Mouse (Mus musculus) neural tube, embryonic 14.5 days (tissue): Measurements from ENCODE around the gene Taar9. TPM values are rescaled to one million over a fixed set of nuclear protein-coding genes. Genes with fewer than 3 reads are reported as not detected.
"Not testable (repeated sequence)": the region's sequence is repeated elsewhere in the genome, so short reads cannot be mapped to it uniquely, and the experiment has no call there.

ENCODE experiments used
- ATAC-seq: fragments of 200-750 bp; cut with Nextera tagmentation; 2 replicates; pipeline ENCODE4 v1.8.0; 2017; ENCODE audit warnings: low read depth, mild to moderate bottlenecking, moderate TSS enrichment, moderate library complexity
- H3K27ac ChIP-seq: fragments of 300-500 bp; sonication (generic); 2 replicates; pipeline ENCODE4 v1.5.1; 2014; ENCODE audit warnings: low read depth, mild to moderate bottlenecking, control low read depth, low read length, moderate library complexity, mixed read lengths
- H3K27me3 ChIP-seq: fragments of 300-500 bp; sonication (generic); 2 replicates; pipeline ENCODE4 v1.6.1; 2014; ENCODE audit warnings: low read length; ENCODE audit not compliant: control insufficient read depth, insufficient read depth
- H3K36me3 ChIP-seq: fragments of 300-500 bp; sonication (generic); 2 replicates; pipeline ENCODE4 v1.6.1; 2014; ENCODE audit warnings: low read length, mixed read lengths; ENCODE audit not compliant: control insufficient read depth, insufficient read depth
- H3K4me1 ChIP-seq: fragments of 300-500 bp; sonication (generic); 2 replicates; pipeline ENCODE4 v1.6.1; 2014; ENCODE audit warnings: low read length; ENCODE audit not compliant: control insufficient read depth, insufficient read depth
- H3K4me2 ChIP-seq: fragments of 300-500 bp; sonication (generic); 2 replicates; pipeline ENCODE4 v1.6.1; 2014; ENCODE audit warnings: mild to moderate bottlenecking, low read depth, low read length, control low read depth
- H3K4me3 ChIP-seq: fragments of 300-500 bp; sonication (generic); 2 replicates; pipeline ENCODE4 v1.5.1; 2014; ENCODE audit warnings: low read depth, low read length, control low read depth, mixed read lengths
- H3K9ac ChIP-seq: fragments of 300-500 bp; sonication (generic); replicated peaks from 2 replicates; pipeline ENCODE4 v1.6.1; 2014; ENCODE audit warnings: low read depth, mild to moderate bottlenecking, control low read depth, low read length, mixed read lengths
- H3K9me3 ChIP-seq: fragments of 300-500 bp; sonication (generic); 2 replicates; pipeline ENCODE4 v1.6.1; 2016; ENCODE audit warnings: low read length; ENCODE audit not compliant: control insufficient read depth
- WGBS: fragments of 180-500 bp; shearing (Covaris S2); extraction: QIAGEN DNeasy Blood & Tissue Kit; methylation state at CpG from one replicate; pipeline ENCODE4 v1.1.7; 2014; 5-methylcytosine and 5-hydroxymethylcytosine counted together
- polyA plus RNA-seq: library from polyadenylated mRNA; unstranded; fragments of >200 nt; fragmentation: Nextera tagmentation; extraction: Ambion mirVana; gene quantifications from 2 replicates; pipeline ENCODE4 v1.2.1, GENCODE M21; 2014

Gene Taar9
- polyA plus RNA-seq, 1 experiment from 2014 or later = not detected

GRCm38 (mm10) chr10:24132273-24132672, 22.9 kb upstream of the Taar9 start:
- Histone ChIP-seq H3K4me1 (no peaks in the 10 kb centered on the region), H3K9me3 (no peaks in the 10 kb centered on the region), H3K27ac (no peak overlapping the region), H3K9ac (no peak overlapping the region), H3K4me3 (no peak overlapping the region), H3K4me2 (no peak overlapping the region), H3K36me3 (no peaks in the 10 kb centered on the region), H3K27me3 (no peaks in the 10 kb centered on the region)
- WGBS = 22% methylated on average over 5 of the region's 5 CpGs
- ATAC-seq = no peak

- Histone ChIP-seq H3K4me2 (no peak overlapping the region), H3K27ac (no peak overlapping the region), H3K9ac (no peak overlapping the region), H3K4me1 (no peaks in the 10 kb centered on the region), H3K4me3 (no peak overlapping the region), H3K27me3 (no peaks in the 10 kb centered on the region), H3K36me3 (no peaks in the 10 kb centered on the region), H3K9me3 (no peaks in the 10 kb centered on the region)
- peak; percentile 90 for ATAC-seq
- WGBS = 26% methylated on average over 9 of the region's 9 CpGs
Observed at GRCm38 (mm10) chr10:24131451-24132262, 22.3 kb upstream of the Taar9 start.

GRCm38 (mm10) chr10:24111116-24111778, 1.9 kb upstream of the Taar9 start:
- Histone ChIP-seq H3K4me1 (no peaks in the 10 kb centered on the region), H3K9me3 (no peaks in the 10 kb centered on the region), H3K4me3 (no peak overlapping the region), H3K4me2 (no peak overlapping the region), H3K27ac (no peak overlapping the region), H3K9ac (no peak overlapping the region), H3K36me3 (no peaks in the 10 kb centered on the region), H3K27me3 (no peaks in the 10 kb centered on the region)
- 56% methylated on average over 6 of the region's 6 CpGs for WGBS
- ATAC-seq = no peak

GRCm38 (mm10) chr10:24108236-24108635, 1.1 kb downstream of the Taar9 start:
- Histone ChIP-seq H3K27me3 (no peaks in the 10 kb centered on the region), H3K36me3 (no peaks in the 10 kb centered on the region), H3K27ac (no peak overlapping the region), H3K9me3 (no peaks in the 10 kb centered on the region), H3K4me3 (no peak overlapping the region), H3K4me1 (no peaks in the 10 kb centered on the region), H3K4me2 (no peak overlapping the region), H3K9ac (no peak overlapping the region)
- 52% methylated on average over 3 of the region's 3 CpGs for WGBS
- no peak for ATAC-seq

GRCm38 (mm10) chr10:24107747-24108146, 1.6 kb downstream of the Taar9 start:
- ATAC-seq = no peak
- 70% methylated on average over 5 of the region's 5 CpGs for WGBS

GRCm38 (mm10) chr10:24103299-24103698, 6.0 kb downstream of the Taar9 start:
- H3K27me3 ChIP-seq, H3K4me1 ChIP-seq, H3K27ac ChIP-seq, H3K4me3 ChIP-seq, H3K4me2 ChIP-seq, ATAC-seq, H3K9me3 ChIP-seq, H3K36me3 ChIP-seq, H3K9ac ChIP-seq: not testable (repeated sequence)
- WGBS = 70% methylated on average over 1 of the region's 1 CpGs

More at GRCm38 (mm10) chr10:24107747-24108146, 1.6 kb downstream of the Taar9 start:
- Histone ChIP-seq H3K27ac (no peak overlapping the region), H3K9ac (no peak overlapping the region), H3K4me2 (no peak overlapping the region), H3K36me3 (no peaks in the 10 kb centered on the region), H3K4me1 (no peaks in the 10 kb centered on the region), H3K27me3 (no peaks in the 10 kb centered on the region), H3K4me3 (no peak overlapping the region), H3K9me3 (no peaks in the 10 kb centered on the region)

- ATAC-seq, H3K36me3 ChIP-seq, H3K9ac ChIP-seq, H3K27me3 ChIP-seq, H3K4me1 ChIP-seq, H3K4me2 ChIP-seq, H3K9me3 ChIP-seq, H3K27ac ChIP-seq, H3K4me3 ChIP-seq: not testable (repeated sequence)
- WGBS = 81% methylated on average over 1 of the region's 3 CpGs
Observed at GRCm38 (mm10) chr10:24101812-24102211, 7.5 kb downstream of the Taar9 start, which contains the start of gene Taar8c. Gene Taar8c, minus strand, starts transcription at chr10:24101912.

GRCm38 (mm10) chr10:24097010-24097409, 12.3 kb downstream of the Taar9 start:
- not testable (repeated sequence) for H3K27ac ChIP-seq, ATAC-seq, H3K9ac ChIP-seq, H3K36me3 ChIP-seq, H3K4me3 ChIP-seq, H3K4me2 ChIP-seq, H3K4me1 ChIP-seq, H3K9me3 ChIP-seq, H3K27me3 ChIP-seq
- 72% methylated on average over 2 of the region's 2 CpGs for WGBS

- Histone ChIP-seq H3K4me1 (no peaks in the 10 kb centered on the region), H3K4me2 (no peak within 1 kb of the TSS), H3K27me3 (no peaks in the 10 kb centered on the region), H3K36me3 (no peaks in the 10 kb centered on the region), H3K4me3 (no peak within 1 kb of the TSS), H3K9ac (no peak within 1 kb of the TSS), H3K27ac (no peak within 1 kb of the TSS), H3K9me3 (no peaks in the 10 kb centered on the region)
- WGBS = 89% methylated on average over 2 of the region's 2 CpGs
- ATAC-seq = no peak
Observed at GRCm38 (mm10) chr10:24092194-24092593, 17.1 kb downstream of the Taar9 start, which contains the start of gene Taar8b. Gene Taar8b, minus strand, starts transcription at chr10:24092294.
